Mouse (Mus musculus) urinary bladder, postnatal 25 days (tissue): ENCODE measurements around the gene Pls3.

Experiments used
- DNase-seq: peaks from one replicate; pipeline ENCODE4 v3.0.0; 2022; ENCODE audit warnings: low spot score

The Pls3 gene

GRCm38 (mm10) chrX:75874332-75875291 lies at the start of gene Pls3:
Gene Pls3 (minus strand): TSS chrX:75875182.
- DNase-seq, result peak; percentile 51

DNA sequence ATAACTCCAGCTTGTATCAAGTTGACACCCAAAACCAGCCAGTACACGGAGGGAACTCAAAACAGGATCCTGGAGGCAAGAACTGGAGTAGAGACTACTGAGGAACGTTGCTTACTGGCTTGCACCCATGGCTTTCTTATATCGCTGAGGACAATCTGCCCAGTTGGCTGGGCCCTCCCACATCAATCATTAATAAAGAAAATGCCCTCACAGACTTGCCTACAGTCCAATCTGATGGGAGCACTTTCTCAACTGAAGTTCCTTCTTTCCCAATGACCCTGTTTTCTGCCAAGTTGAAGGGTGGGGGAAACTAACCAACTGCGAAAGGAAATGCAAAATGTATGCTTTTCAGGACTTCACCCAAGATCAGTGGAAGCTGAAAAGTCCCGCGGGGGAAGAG lies 20.7 kb upstream of the Pls3 start:
- DNase-seq, result no peak

- DNase-seq, result no peak
These were observed 584 bp upstream of the Pls3 start for GRCm38 (mm10) chrX:75875566-75875965.

- DNase-seq, result peak; percentile 12
These were observed 1.2 kb downstream of the Pls3 start for GRCm38 (mm10) chrX:75873813-75874212.

DNA sequence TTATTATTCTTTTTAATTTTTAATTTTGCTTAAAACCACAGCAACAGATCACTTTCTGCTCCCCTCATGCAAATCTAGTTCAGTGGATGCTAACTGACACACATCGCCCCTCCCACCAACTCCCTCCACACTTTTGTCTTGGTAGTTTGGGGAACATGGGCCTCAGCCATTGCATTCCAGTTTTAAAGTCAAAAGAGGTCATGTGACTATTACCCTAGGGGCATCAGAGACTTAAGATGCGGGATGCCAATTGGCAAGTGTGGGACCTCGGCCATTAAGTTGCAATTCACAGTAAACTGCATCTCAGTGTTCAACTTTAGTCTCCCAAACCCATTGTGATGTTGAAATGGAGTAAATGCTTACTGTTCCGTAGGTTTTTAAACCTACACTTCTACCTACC lies 1.7 kb downstream of the Pls3 start:
- no peak for DNase-seq

DNA sequence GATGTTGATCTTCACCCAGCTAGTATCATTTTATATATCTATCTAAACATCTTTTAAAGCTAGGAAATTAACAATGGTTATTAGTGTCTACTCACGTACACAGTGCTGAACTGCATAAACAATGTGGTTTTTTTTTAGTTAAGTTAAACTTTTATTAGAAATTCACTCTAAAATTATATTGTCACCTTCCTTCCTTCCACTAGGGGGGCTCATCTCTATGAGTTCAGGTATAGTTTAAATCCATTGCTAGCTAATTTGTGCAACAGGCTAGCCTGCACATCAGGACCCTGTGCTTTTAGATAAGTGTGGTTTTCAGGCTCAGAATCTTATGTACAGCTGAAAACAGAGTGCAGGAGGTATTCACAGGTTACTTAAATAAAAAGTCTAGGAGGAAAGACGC lies 3.1 kb downstream of the Pls3 start:
- DNase-seq, result no peak

DNA sequence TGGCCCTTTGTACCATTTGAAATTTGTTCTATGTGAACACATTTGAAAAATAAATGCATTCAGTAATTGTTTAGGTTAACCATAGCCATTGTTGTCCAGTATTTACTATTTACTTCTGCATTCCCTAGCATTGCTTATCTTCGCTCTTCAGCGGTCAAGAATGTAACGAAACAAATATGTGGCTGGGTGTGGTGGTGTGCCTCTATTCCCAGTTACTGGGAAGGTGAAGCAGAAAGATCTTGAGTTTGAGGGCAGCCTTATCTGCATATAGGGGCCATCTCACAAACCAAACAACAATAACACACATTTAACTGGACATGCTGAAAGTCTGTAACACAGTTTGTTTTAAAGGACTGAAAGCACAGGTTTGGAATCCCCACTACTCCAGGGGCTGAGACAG lies 13.3 kb downstream of the Pls3 start:
- no peak for DNase-seq

DNA sequence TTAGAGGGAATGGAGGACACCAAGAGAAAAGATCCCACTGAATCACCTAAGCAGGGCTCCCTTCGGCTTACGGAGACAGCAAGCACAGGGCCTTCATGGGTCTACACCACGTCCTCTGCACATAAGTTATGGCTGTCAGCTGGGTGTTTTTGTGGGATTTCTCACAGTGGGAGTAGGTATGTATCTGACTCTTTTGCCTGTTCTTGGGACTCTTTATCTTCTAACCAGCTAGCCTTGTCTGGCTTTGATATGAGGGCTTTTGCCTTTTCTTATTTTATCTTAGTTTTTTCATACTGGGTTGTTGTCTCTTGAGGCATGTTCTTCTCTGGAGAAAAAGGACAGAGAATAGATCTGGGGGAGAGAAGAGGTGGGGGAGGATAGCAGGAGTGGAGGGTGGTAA lies 20.7 kb downstream of the Pls3 start:
- DNase-seq, result no peak

- no peak for DNase-seq
These were observed 30.7 kb downstream of the Pls3 start for GRCm38 (mm10) chrX:75844290-75844689.

- no peak for DNase-seq
These were observed 32.1 kb downstream of the Pls3 start for GRCm38 (mm10) chrX:75842835-75843234.

DNA sequence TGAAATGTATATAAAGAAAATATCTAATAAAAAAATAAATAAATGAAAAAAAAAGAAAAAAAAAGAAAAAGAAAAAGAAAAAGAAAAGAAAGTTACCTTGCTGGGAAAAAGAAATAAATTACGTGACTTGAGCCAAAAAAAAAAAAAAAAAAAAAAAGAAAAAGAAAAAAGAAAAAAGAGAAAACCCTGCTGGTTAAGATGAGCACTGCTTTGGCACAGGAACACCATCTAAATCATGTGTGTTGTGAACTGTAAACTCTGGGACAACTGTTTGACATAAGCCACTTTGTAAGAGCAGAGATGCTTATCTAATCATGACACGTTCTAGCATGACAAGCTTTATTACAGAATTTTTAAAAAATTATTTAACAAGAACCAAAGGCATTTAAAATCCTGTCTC lies 32.9 kb downstream of the Pls3 start:
- no peak for DNase-seq

GRCm38 (mm10) chrX:75840263-75840662 lies 34.7 kb downstream of the Pls3 start:
- DNase-seq, result no peak

DNA sequence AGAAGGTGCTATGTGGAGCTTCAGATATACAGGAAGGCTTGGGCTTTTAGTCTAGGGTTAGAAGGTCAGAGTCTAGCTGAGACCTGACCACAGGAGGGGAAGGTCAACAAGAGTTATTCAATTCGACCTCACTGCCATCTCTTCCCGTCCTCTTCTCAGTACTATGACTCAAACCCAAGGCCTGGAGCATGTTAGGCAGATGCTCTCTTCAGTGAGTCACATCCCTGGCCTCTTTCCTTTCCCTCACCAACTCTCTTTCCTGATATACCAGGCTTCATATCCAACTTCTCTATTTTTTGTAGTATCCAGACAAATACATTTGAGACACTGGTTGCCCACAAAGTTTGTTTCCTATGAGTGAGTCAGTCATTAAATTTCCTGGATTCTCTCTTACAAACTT lies 40.1 kb downstream of the Pls3 start:
- DNase-seq, result no peak

GRCm38 (mm10) chrX:75834286-75834685 lies 40.7 kb downstream of the Pls3 start:
- DNase-seq, result no peak

GRCm38 (mm10) chrX:75833006-75833641 lies 41.9 kb downstream of the Pls3 start:
- no peak for DNase-seq

DNA sequence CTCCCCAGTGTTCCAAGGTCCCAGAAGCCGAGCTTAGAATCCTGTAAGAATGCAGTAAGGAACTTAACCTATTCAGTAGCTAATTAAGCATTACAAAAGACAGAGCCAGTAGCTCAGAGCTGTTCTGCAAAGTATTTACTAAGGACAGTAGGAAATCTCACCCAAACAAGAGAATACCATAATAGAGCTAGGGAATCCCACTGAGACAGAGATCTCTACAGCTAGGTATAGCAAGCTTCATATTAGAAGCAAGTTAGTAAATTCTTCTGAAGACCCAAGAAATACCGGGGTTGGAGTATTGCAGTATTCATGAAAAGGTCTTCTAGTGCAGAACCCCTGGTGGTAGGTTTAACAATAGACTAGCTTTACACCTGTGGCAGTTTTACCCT lies 45.1 kb downstream of the Pls3 start:
- no peak for DNase-seq

- no peak for DNase-seq
These were observed 45.6 kb downstream of the Pls3 start for GRCm38 (mm10) chrX:75829240-75829866.

DNA sequence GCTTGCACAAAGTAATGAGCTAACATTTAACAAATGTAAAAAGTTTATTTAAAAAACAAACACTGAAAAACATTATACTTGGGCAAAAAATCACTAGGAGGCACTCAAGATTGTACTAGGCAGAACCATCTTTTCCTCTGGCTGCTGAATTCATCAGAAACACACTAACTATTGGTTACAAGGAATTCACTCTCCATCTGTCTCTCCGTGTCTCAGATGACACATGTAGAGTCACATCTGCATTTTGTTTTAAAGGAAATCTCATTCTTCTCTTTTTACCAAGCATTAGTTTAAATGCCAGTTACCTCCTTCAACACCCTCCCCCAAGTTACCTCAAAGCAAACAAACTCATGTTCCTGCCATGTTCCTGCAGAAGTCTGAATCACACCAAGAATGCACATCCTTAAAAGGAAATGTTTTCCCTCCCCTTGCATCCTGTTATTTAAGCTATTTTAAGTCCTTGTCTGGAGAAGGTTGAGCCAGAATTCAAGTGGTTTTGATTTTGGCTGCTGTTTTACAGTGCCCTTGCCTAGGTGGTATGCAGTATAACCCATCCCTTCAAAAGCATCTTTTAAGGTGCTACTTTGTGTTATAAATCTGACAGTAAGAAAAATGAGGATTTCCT lies 56.2 kb downstream of the Pls3 start:
- DNase-seq, result no peak

- DNase-seq, result no peak
These were observed 60.0 kb downstream of the Pls3 start for GRCm38 (mm10) chrX:75814958-75815357.

- DNase-seq, result no peak
These were observed 60.9 kb downstream of the Pls3 start for GRCm38 (mm10) chrX:75814123-75814522.

DNA sequence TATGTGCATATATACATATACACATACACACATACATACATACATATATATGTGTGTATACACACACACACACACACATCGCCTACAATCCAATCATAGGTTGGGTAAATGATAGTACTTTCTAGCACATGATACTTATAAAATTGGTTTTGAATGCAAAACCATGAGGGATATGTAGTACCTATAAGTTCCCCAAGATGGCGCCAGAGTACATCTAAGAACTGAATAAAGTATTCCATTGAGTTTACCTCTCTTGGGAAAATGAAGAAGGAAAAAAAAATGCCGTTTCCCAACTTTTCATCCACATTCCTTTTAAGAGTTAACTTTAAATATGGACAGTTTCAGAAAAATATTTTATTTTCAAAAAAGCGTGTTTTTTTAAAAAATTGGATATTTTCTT lies 78.4 kb downstream of the Pls3 start:
- DNase-seq, result peak; percentile 23

DNA sequence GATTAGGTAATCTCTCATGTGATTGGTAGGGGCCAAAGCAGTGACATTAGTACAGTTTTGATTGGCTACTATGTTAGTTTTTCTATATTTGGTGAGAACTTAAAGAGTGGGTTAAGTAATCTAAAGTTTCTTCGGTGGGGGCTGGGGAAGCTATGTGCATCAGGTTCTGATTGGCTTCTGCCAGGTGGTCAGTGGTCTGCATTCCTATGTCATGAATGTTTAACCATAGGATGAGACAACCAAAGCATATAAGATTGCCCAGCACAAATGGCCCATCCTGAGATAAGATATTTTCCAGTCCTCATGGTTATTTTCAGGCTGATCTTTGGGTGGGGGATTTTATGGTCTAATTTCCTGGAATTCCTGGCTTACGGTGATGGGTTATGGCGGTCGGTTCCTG lies 95.2 kb downstream of the Pls3 start:
- DNase-seq, result no peak

- DNase-seq, result no peak
These were observed 97.5 kb downstream of the Pls3 start for GRCm38 (mm10) chrX:75777461-75777860.
